Mouse (Mus musculus) brain, embryonic 18.5 days (tissue): Measurements from ENCODE around the gene Pitpnb.

Experiments used
- DNase-seq: peaks from one replicate; pipeline ENCODE4 v3.0.0-alpha.2; 2012; ENCODE audit warnings: low read depth, low spot score

Gene Pitpnb

GRCm38 (mm10) chr5:111330417-111331098 lies at the start of gene Pitpnb:
Pitpnb (plus strand) TSS chr5:111330763.
- peak; percentile 95 for DNase-seq

- no peak for DNase-seq
Observed at GRCm38 (mm10) chr5:111284420-111285175, 46.0 kb upstream of the Pitpnb start.

GRCm38 (mm10) chr5:111287571-111287970 lies 43.0 kb upstream of the Pitpnb start:
- DNase-seq, result no peak

- DNase-seq, result no peak
Observed at GRCm38 (mm10) chr5:111288486-111288885, 42.1 kb upstream of the Pitpnb start.

- no peak for DNase-seq
Observed at GRCm38 (mm10) chr5:111290071-111290470, 40.5 kb upstream of the Pitpnb start.

GRCm38 (mm10) chr5:111291639-111292038 lies 38.9 kb upstream of the Pitpnb start:
- peak; percentile 39 for DNase-seq

- no peak for DNase-seq
Observed at GRCm38 (mm10) chr5:111297801-111298200, 32.8 kb upstream of the Pitpnb start.

- DNase-seq, result no peak
Observed at GRCm38 (mm10) chr5:111298706-111299105, 31.9 kb upstream of the Pitpnb start.

- no peak for DNase-seq
Observed at GRCm38 (mm10) chr5:111300776-111301175, 29.8 kb upstream of the Pitpnb start.

GRCm38 (mm10) chr5:111301736-111302135 lies 28.8 kb upstream of the Pitpnb start:
- no peak for DNase-seq

GRCm38 (mm10) chr5:111304730-111305129 lies 25.8 kb upstream of the Pitpnb start:
- DNase-seq, result no peak

- DNase-seq, result no peak
Observed at GRCm38 (mm10) chr5:111310185-111310584, 20.4 kb upstream of the Pitpnb start.

- DNase-seq, result no peak
Observed at GRCm38 (mm10) chr5:111313833-111314232, 16.7 kb upstream of the Pitpnb start.

GRCm38 (mm10) chr5:111315061-111315460 lies 15.5 kb upstream of the Pitpnb start:
- no peak for DNase-seq

- DNase-seq, result no peak
Observed at GRCm38 (mm10) chr5:111317526-111317925, 13.0 kb upstream of the Pitpnb start.

- no peak for DNase-seq
Observed at GRCm38 (mm10) chr5:111318946-111319345, 11.6 kb upstream of the Pitpnb start.

GRCm38 (mm10) chr5:111325813-111326212 lies 4.8 kb upstream of the Pitpnb start:
- DNase-seq, result no peak

GRCm38 (mm10) chr5:111327420-111327819 lies 3.1 kb upstream of the Pitpnb start:
- no peak for DNase-seq

- no peak for DNase-seq
Observed at GRCm38 (mm10) chr5:111329782-111330416, 664 bp upstream of the Pitpnb start.

- DNase-seq, result no peak
Observed at GRCm38 (mm10) chr5:111331099-111331435, 504 bp downstream of the Pitpnb start.

GRCm38 (mm10) chr5:111335939-111336691 lies 5.6 kb downstream of the Pitpnb start:
- no peak for DNase-seq

GRCm38 (mm10) chr5:111341609-111342008 lies 11.0 kb downstream of the Pitpnb start:
- peak; percentile 26 for DNase-seq
